Mouse (Mus musculus) thymus, postnatal 36 days (tissue): Measurements from ENCODE around the gene Kng2.
"Not testable (repeated sequence)": the region's sequence is repeated elsewhere in the genome, so short reads cannot be mapped to it uniquely, and the experiment has no call there.

Experiments
- DNase-seq, 2 experiments: peaks; one replicate each; pipeline ENCODE4 v3.0.0; 2022; ENCODE audit warnings: mixed read lengths in 2 of 2

Kng2 gene

GRCm38 (mm10) chr16:22955397-22956084, 73.7 kb downstream of the Kng2 start:
- DNase-seq = no peak

- no peak for DNase-seq
Observed at GRCm38 (mm10) chr16:22953069-22953468, 76.2 kb downstream of the Kng2 start.

- no peak for DNase-seq
Observed at GRCm38 (mm10) chr16:22950840-22951395, 78.4 kb downstream of the Kng2 start, which contains the start of gene Hrg. TSS of gene Hrg (plus strand) at chr16:22951072.

GRCm38 (mm10) chr16:22947371-22947770, 81.9 kb downstream of the Kng2 start:
- DNase-seq = no peak

GRCm38 (mm10) chr16:22941825-22942476, 87.3 kb downstream of the Kng2 start:
- not testable (repeated sequence) for DNase-seq

GRCm38 (mm10) chr16:22939120-22939695, 90.1 kb downstream of the Kng2 start:
- DNase-seq = no peak

- DNase-seq = no peak
Observed at GRCm38 (mm10) chr16:22938541-22938940, 90.7 kb downstream of the Kng2 start.

GRCm38 (mm10) chr16:22937631-22938030, 91.7 kb downstream of the Kng2 start:
- DNase-seq = no peak
